Comparison of ENCODE assay signal across 15 mouse cellular contexts in genomic region chr14:55554635-55555034, GRCm38 (mm10). TPM values are rescaled to one million over a fixed set of nuclear protein-coding genes. Genes with fewer than 3 reads are reported as not detected.
"Had no signal": no experiment of that assay in that cellular context is flagged by ENCODE, and none has a peak within 500 bp of the region (broad histone marks: within the 10 kb centered on the region; RNA-seq: fewer than 3 reads in every experiment).

No protein-coding gene starts in this region.

- DNase-seq: kidney, adult 2 months; kidney, postnatal 25 days; liver; liver, embryonic 13.5 days; liver, postnatal 0 days; lung, postnatal 14 days; right cerebral cortex, adult 18-20 months; thymus, adult 18-20 months; thymus, postnatal 25 days had no signal

- H3K4me3 ChIP-seq: limb, embryonic 12.5 days; liver, embryonic 13.5 days; lung, embryonic 15.5 days; megakaryocyte, embryonic 14.5 days; midbrain, embryonic 15.5 days had no signal

- H3K27ac ChIP-seq: limb, embryonic 12.5 days; liver, embryonic 13.5 days; lung, embryonic 15.5 days; macrophage; midbrain, embryonic 15.5 days had no signal

- H3K36me3 ChIP-seq: midbrain, embryonic 15.5 days had no signal

- H3K9me3 ChIP-seq: limb, embryonic 12.5 days; liver, embryonic 13.5 days; lung, embryonic 15.5 days; megakaryocyte, embryonic 14.5 days; midbrain, embryonic 15.5 days had no signal

- H3K4me2 ChIP-seq: limb, embryonic 12.5 days; liver, embryonic 13.5 days; lung, embryonic 15.5 days; midbrain, embryonic 11.5 days; midbrain, embryonic 15.5 days had no signal

- H3K27me3 ChIP-seq: limb, embryonic 12.5 days; liver, embryonic 13.5 days; lung, embryonic 15.5 days; megakaryocyte, embryonic 14.5 days; midbrain, embryonic 15.5 days had no signal

- H3K9ac ChIP-seq: limb, embryonic 12.5 days; liver, embryonic 13.5 days; liver, postnatal 0 days; lung, embryonic 15.5 days; midbrain, embryonic 15.5 days had no signal

- ATAC-seq: liver, postnatal 0 days; midbrain, embryonic 15.5 days had no signal

- H3K4me1 ChIP-seq: limb, embryonic 12.5 days had no signal

RNA-seq across cellular contexts. Expression of gene A730061H03Rik, which starts 5.6 kb away (rescaled TPM):
- polyA plus RNA-seq: macrophage; midbrain, embryonic 15.5 days had no signal

RNA-seq across cellular contexts. Expression of gene Fitm1, which starts 20.8 kb away (rescaled TPM):
- polyA plus RNA-seq: macrophage; midbrain, embryonic 11.5 days had no signal
